Mouse (Mus musculus): ENCODE data around the gene Rab40c. TPM values are rescaled to one million over a fixed set of nuclear protein-coding genes. Genes with fewer than 3 reads are reported as not detected.

The Rab40c gene
- total and polyA plus RNA-seq, 3 experiments: 3.7 to 23.2 TPM; not detected in 1

- Histone ChIP-seq H3K9me3 (replicated peaks; ENCODE audit: insufficient read depth, low read length) (no peaks in the 10 kb centered on the region), H3K36me3 (ENCODE audit: control insufficient read depth in 1 of 2, insufficient read depth in 2 of 2, low read length in 2 of 2) (peaks cover 0 to 3% of the 10 kb centered on the region in 2 experiments; a peak in 1 of 4 replicates), H3K79me2 (ENCODE audit: control insufficient read depth, insufficient read depth, low read length, poor library complexity) (peaks cover 25% of the 10 kb centered on the region), H3K4me1 (ENCODE audit: control insufficient read depth in 1 of 2, insufficient read depth in 2 of 2, low read length in 2 of 2) (0 out of 4 replicates have a peak, but pooled peaks cover 0 to 5% of the 10 kb centered on the region in 2 experiments), H3K27me3 (ENCODE audit: control insufficient read depth in 1 of 2, insufficient read depth in 2 of 2, low read length in 2 of 2) (no peaks in the 10 kb centered on the region), H3K4me3 (ENCODE audit: control insufficient read depth in 1 of 2, insufficient read depth in 1 of 2, low read depth in 2 of 2, low read length in 2 of 2) (peak overlapping the region; percentile 76 to 79), H3K9ac (ENCODE audit: control insufficient read depth, low read depth, low read length, poor library complexity, severe bottlenecking) (peak overlapping the region; percentile 80), H3K27ac (ENCODE audit: control insufficient read depth, low read depth, low read length) (peak overlapping the region; percentile 47)
- DNase-seq (ENCODE audit: low read depth, low spot score): peak; percentile 75
- peak; percentile 69 for TF ChIP-seq BHLHE40 (IDR thresholded peaks at IDR 0.05; ENCODE audit: borderline replicate concordance, low read depth, low read length)
- TF ChIP-seq RCOR1 (IDR thresholded peaks at IDR 0.05; ENCODE audit: low read depth, low read length): 0 out of 2 replicates have a peak, but pooled peaks have one; percentile 24
- TF ChIP-seq SIN3A (IDR thresholded peaks at IDR 0.05; ENCODE audit: low read length): peak; percentile 77
- TF ChIP-seq MYC (IDR thresholded peaks at IDR 0.05; ENCODE audit: low read depth, low read length): peak; percentile 92
- TF ChIP-seq JUND (IDR thresholded peaks at IDR 0.05; ENCODE audit: low read depth, low read length): no peak
- peak; percentile 75 for TF ChIP-seq HCFC1 (IDR thresholded peaks at IDR 0.05; ENCODE audit: low read depth, low read length)
- 0 out of 2 replicates have a peak, but pooled peaks have one; percentile 30 for TF ChIP-seq CHD1 (IDR thresholded peaks at IDR 0.05; ENCODE audit: low read depth, low read length)
- peak; percentile 38; the same call in 1 of the 2 replicates for TF ChIP-seq USF1 (IDR thresholded peaks at IDR 0.05; ENCODE audit: low read depth, low read length)
- TF ChIP-seq TCF12 (IDR thresholded peaks at IDR 0.05; ENCODE audit: low read depth, low read length): 0 out of 2 replicates have a peak, but pooled peaks have one; percentile 11
- TF ChIP-seq ZC3H11A (IDR thresholded peaks at IDR 0.05; ENCODE audit: low read depth, low read length): no peak
- peak; percentile 90 for TF ChIP-seq MXI1 (IDR thresholded peaks at IDR 0.05; ENCODE audit: low read depth, low read length)
- TF ChIP-seq MAX (IDR thresholded peaks at IDR 0.05; ENCODE audit: low read length): peak; percentile 87
- TF ChIP-seq POLR2AphosphoS5 (IDR thresholded peaks at IDR 0.05; ENCODE audit: borderline replicate concordance, low read depth, low read length): no peak
These were observed 51.5 kb downstream of the Rab40c start for GRCm38 (mm10) chr17:25867836-25868600.

- H3K4me3 ChIP-seq (ENCODE audit: control insufficient read depth in 1 of 2, insufficient read depth in 1 of 2, low read depth in 2 of 2, low read length in 2 of 2): peak overlapping the region; percentile 76 to 79
- H3K9me3 ChIP-seq (replicated peaks; ENCODE audit: insufficient read depth, low read length): no peaks in the 10 kb centered on the region
- H3K4me1 ChIP-seq (ENCODE audit: control insufficient read depth in 1 of 2, insufficient read depth in 2 of 2, low read length in 2 of 2): peaks cover 0 to 5% of the 10 kb centered on the region in 2 experiments; a peak in 1 of 4 replicates
- peak overlapping the region; percentile 47 for H3K27ac ChIP-seq (ENCODE audit: control insufficient read depth, low read depth, low read length)
- peaks cover 25% of the 10 kb centered on the region for H3K79me2 ChIP-seq (ENCODE audit: control insufficient read depth, insufficient read depth, low read length, poor library complexity)
- no peaks in the 10 kb centered on the region for H3K27me3 ChIP-seq (ENCODE audit: control insufficient read depth in 1 of 2, insufficient read depth in 2 of 2, low read length in 2 of 2)
- DNase-seq (ENCODE audit: low read depth, low spot score): no peak
- TF ChIP-seq POLR2A (IDR thresholded peaks at IDR 0.05; ENCODE audit: control insufficient read depth in 1 of 2, insufficient read depth in 1 of 2, low read depth in 1 of 2, low read length in 2 of 2, poor library complexity in 1 of 2): peak in 1 of 2 experiments; percentile 35; a peak in 1 of 4 replicates
- no peak for TF ChIP-seq POLR2AphosphoS2 (IDR thresholded peaks at IDR 0.05; ENCODE audit: low read length)
- TF ChIP-seq MAFK (IDR thresholded peaks at IDR 0.05; ENCODE audit: borderline replicate concordance, low read depth, low read length): no peak
- TF ChIP-seq ZC3H11A (IDR thresholded peaks at IDR 0.05; ENCODE audit: low read depth, low read length): no peak
- TF ChIP-seq MAX (IDR thresholded peaks at IDR 0.05; ENCODE audit: low read length): no peak
- no peak for TF ChIP-seq RCOR1 (IDR thresholded peaks at IDR 0.05; ENCODE audit: low read depth, low read length)
- no peak for TF ChIP-seq KAT2A (conservative IDR thresholded peaks at IDR 0.05; ENCODE audit: low read depth, low read length)
- TF ChIP-seq ELF1 (IDR thresholded peaks at IDR 0.05; ENCODE audit: low read depth, low read length): 0 out of 2 replicates have a peak, but pooled peaks have one; percentile 33
- no peak for TF ChIP-seq E2F4 (IDR thresholded peaks at IDR 0.05; ENCODE audit: borderline replicate concordance, low read depth, low read length)
- TF ChIP-seq MYC (IDR thresholded peaks at IDR 0.05; ENCODE audit: low read depth, low read length): no peak
- TF ChIP-seq TCF12 (IDR thresholded peaks at IDR 0.05; ENCODE audit: low read depth, low read length): no peak
- TF ChIP-seq TBP (IDR thresholded peaks at IDR 0.05; ENCODE audit: low read depth, low read length): peak; percentile 53
- peak overlapping the region; percentile 80 for H3K9ac ChIP-seq (ENCODE audit: control insufficient read depth, low read depth, low read length, poor library complexity, severe bottlenecking)
- H3K36me3 ChIP-seq (ENCODE audit: control insufficient read depth in 1 of 2, insufficient read depth in 2 of 2, low read length in 2 of 2): peaks cover 0 to 6% of the 10 kb centered on the region in 2 experiments; a peak in 2 of 4 replicates
These were observed 52.1 kb downstream of the Rab40c start for GRCm38 (mm10) chr17:25867509-25867835.

Data from MEL (cell line).